Mouse (Mus musculus) heart, adult 11 months (tissue): ENCODE measurements around the gene Pum1.

ENCODE experiments used
- DNase-seq: peaks from one replicate; pipeline ENCODE4 v3.0.0; 2022

Gene Pum1

DNA sequence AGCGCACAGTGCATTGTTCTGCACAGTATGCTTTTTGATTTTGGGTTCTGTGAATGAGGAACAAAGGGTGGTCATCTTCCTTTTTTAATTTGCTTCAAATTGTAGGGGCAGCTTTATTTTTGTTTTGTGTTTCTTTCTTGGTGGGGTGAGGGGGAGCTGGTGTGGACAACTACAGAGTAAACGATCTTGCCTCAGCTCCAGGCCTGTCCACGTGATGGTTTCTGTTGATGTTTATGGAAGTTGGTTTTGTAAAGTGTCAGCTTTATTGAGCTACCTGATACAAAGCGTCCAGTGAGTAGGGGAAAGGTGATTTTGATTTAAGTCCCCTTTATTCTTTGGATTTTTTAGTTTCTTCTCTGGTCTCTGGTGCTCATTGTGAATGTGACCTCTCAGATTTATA lies 72.8 kb downstream of the Pum1 start:
- peak; percentile 74 for DNase-seq

DNA sequence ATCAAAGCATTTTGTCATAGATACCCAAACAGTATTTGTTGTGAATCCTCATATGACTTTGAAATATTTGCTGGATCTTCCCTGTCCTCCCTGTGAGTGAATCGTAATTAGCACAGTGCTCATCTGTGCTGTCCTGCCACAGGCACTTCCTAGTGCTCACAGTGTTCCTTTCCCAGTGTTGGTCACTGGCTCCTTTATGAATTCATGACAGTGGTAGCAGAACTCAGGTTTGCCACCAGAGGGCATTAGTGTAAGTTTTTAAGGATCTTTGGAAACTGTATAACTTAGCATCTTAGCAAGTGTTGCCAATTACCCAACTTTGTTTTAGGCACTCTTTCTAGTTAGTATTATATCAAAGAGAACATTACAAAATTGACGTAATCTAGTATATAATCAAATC lies 75.4 kb downstream of the Pum1 start:
- DNase-seq: peak; percentile 90

DNA sequence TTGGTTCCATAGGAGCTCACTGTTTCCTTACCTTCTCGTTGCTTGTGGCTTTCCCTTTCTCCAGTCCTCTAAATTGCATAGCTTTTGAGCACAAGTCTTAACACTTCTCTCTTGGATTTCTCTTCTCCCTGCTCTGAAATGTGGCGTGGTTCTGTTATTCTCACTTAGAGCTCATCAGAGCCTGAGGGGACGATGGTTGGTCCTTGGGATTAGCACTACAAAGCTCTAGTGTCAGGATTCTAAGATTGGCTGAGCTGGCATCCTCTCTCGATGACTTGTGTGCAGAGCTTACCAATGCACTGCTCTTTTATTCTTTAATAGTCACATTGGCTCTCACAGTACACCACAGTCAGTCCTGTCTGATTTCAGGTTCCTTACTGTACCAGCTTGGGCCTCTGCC lies 80.9 kb downstream of the Pum1 start:
- peak; percentile 54 for DNase-seq

DNA sequence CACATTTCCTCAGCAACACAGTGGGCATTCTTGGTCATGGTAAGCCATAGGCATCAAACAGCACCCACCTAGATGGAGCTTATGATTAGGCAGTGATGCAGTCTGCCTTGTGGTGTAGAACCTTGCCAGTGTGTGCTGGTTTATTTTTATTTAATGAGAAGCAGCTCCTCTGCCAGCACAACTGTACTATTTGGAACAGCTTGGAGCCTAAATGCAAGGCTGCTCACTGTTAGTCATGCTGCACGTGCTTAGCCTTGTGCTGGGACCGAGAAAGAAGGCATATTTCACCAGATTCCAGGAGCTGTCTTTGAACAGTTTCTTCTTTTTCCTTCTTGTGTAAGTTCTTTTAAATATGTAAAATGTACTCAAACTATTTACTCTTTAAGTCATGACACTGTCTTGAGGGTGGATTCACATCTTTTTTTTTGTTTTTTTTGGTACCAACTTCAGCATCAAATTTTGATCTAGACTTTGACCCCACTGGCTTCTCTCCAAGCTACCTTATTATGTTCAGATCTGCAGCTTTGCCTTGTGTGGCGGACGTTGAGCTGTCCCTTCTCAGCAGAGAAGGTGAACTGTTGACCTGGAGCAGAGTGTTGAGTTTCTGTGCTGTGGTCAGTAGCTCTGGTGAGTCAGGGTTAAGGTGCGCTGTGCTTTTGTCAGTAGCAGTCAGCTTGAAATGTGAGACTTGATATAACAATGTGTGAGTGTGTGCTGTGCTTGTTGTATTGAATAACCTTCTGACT lies 82.6 kb downstream of the Pum1 start:
- DNase-seq: peak; percentile 91

DNA sequence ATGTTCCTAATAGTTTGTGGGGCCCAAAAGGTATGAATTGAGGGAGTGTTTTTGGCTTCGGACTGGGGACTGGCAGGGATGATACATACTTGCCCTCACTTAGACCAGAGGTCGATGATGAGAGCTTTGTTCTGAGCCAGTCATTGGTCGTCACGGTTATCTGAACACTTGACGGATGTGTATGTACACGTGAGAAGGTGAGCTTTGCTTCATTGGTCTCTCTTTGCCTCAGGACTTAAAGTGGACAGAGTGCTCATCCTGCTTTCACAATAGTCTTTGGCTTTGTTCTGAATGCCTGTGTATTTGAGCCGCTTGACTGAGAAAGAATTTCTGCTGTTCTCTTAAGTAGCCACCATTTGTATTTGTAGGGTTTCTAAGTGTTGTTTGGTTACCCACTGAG lies 86.4 kb downstream of the Pum1 start:
- DNase-seq: no peak

DNA sequence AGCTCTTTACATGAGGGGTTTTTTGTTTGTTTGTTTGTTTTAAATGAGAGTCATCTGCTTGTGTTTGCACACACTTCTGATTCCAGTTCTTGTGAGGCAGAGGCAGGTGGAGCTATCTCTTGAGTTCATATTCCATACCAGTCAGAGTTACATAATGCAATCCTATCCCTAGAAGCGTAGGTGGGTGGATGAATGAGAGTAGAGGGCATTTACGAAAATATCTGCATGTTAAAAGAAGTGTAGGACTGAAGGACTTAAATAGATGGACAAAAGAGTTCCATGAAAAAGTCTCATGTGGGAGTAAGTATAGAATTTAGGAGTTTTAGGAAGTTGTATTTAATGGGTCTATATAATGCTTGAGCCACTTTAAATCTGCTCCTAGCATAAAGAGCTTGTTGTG lies 88.8 kb downstream of the Pum1 start:
- DNase-seq: no peak

DNA sequence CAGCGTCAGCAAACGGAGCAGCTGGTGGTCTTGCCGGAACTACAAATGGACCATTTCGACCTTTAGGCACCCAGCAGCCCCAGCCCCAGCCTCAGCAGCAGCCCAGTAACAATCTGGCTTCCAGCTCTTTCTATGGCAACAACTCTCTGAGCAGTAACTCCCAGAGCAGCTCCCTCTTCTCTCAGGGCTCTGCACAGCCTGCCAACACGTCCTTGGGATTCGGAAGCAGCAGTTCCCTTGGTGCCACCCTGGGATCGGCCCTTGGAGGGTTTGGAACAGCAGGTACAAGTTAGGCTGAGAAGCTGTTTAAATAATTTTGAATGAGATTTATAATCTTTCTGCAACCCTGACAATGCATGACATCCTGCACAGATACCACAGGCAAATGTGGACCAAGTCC lies 89.5 kb downstream of the Pum1 start:
- DNase-seq: peak; percentile 88

DNA sequence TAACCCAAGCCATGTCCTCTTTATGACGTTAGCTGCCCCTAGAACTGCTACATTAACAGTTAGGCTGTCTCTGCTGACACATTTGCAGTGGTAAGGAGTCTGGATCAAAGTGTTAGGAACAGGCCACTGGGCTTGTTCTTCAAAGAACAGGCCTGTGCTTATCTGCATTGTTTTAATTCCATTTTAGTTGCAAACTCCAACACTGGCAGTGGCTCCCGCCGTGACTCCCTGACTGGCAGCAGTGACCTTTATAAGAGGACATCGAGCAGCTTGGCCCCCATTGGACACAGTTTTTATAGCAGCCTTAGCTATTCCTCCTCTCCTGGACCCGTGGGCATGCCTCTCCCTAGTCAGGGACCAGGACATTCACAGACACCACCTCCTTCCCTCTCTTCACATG lies 90.6 kb downstream of the Pum1 start:
- DNase-seq: peak; percentile 97

DNA sequence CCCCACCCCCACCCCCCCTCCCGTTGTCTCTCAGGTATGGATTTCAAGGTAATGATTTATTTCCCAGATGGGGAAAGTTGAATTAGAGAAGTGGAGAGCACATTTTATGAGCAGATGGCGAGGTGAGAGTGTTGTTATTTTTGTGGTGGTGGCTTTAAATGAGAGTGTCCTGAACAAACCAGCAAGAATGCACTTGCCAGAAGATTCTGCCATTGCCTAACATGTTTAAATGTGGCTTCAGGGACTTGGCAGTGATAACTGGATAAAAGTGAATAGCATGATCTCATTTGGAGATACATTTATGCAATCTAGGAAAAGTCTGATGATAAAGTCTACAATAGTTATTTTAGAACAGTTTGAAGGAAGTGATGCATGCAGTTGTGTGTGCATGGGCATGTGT lies 91.7 kb downstream of the Pum1 start:
- peak; percentile 71 for DNase-seq

DNA sequence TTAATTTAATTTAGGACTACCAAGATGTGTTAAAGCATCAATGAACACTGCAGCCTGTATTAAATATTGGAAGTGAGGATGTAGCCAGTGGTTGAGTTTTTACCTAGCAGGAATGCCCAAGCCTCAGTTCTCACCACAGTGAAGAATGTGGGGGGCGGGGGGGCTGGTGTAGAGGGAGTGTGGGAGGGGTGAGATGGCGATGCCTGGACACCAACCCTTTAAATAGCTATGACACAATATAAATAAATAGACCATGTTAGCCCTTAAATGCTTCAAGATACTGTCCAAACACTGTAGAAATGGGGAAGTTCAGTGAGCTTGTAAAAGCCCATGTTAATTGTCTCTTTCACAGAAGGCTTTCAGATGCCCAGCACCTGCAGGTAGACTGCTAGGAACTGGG lies 96.8 kb downstream of the Pum1 start:
- no peak for DNase-seq

DNA sequence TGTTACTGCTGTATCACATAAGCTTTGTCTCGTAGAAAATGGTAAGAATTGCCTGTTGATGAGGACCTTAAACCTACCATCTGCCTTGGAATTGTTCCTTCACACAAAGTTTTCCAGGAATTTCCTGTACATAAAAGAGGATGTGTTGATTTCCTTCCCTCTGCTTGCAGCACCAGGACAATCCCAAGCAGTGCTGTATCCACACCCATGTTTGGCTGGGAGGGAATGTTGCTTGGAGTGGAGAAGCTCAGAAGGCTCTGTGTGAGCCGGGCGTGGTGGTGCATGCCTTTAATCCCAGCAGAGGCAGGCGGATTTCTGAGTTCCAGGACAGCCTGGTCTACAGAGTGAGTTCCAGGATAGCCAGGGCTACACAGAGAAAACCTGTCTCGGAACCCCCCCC lies 98.7 kb downstream of the Pum1 start:
- DNase-seq: peak; percentile 94

DNA sequence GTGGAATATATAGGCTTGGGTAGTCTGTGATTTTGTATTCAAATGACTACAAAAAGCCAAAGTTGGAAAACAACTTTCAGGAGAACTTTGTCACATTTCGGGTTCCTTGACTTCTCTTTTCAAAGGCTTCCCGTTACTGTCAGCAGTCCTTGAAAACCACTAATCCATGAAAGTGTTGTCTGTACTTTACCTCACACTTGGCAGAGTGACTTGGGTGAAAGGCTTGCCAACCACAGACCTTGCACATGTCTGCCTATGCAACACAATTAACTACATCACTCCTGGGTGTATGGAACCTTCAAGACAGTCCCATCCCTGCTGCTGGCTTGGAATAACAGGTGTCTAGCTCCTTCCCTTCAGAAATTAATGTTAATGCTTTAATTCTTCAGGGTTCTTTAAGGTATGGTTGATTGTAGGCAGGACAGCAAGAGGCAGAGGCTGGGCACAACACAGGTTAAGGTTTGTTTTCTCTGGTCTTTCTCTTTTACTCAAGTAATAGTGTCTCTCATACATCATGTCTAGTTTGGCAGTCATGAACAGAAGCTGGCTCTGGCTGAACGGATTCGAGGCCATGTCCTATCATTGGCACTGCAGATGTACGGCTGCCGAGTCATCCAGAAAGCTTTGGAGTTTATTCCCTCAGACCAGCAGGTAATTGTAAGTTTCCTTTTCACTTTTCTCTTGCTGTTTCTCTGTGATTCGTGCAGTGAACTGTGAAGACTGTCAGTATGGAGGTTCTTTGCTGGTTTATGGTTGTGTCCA lies 102.5 kb downstream of the Pum1 start:
- DNase-seq: no peak

DNA sequence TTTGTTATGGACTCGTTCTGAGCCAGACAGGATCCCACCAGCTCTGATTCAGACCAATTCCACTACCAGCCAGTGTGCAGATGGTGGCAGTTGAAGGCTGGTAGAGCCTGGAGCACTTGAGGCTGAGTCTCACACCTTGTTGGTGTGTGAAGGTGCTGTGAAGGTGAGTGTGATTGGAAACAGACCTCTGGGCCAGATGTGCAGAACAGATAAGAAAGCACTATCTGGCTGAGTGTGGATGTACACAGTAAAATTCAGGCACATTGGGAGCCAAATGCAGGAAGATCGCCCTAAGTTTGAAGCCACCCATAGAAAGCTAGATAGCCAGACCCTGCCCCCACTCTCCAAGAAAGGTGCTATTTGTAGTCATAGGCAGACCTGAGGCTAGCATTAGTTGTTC lies 103.3 kb downstream of the Pum1 start:
- DNase-seq: no peak

DNA sequence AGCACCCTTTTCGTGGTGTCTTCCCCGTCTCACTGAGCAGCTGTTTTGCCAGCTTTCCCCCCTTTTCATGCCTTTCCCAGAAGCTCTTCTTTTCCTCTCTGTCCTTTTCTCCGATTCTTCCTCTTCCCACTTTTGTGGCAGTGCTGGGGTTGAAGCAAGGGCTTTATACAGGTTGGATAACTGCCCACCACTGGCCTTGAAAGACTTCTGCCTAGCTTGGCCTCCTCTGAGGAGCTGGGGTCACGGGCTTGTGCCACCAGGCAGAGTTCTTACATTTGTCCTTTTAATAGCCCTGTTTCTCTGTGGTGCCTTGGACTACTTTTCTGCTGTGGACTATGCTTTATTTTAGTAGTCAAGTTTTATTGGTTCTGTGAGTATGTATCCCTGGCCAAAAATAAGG lies 103.8 kb downstream of the Pum1 start:
- no peak for DNase-seq

DNA sequence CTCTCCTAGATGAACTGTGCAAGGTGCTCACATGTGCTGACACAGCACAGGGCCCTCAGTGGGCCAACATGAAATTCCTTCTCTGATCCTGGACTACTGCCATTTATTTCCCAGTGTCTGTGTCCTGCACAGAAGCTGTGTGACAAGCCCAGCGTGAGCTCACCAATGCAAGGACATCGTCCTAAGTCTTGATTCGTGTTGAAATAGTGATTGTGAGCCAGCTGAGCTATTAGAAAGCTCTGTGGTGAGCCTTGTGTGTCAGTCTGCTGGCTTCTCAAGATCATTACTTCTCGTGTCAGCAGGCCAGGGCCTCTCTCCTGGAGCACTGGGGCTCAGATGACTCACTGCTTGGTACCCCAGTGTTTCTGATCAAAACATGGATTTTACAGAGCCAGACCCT lies 110.8 kb downstream of the Pum1 start:
- no peak for DNase-seq

DNA sequence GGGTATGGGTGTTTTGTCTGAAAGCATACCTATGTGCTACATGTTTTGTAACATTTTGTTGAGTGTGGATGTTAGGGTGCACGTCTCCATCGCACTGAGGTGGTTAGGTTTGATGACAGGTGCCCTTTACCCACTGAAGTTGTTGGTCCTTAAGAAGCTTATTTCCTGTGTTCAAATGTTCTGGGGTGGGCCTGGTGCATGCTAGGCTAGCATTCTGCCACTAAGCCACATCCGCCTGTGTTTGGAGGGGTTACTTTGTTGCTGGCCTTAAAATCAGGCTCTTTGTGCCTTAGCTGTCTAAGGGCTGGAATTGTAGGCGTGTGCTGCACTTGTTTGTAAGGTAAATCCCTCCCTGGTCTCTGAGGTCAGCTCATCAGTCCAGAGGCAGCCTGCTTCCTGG lies 111.7 kb downstream of the Pum1 start:
- DNase-seq: no peak

DNA sequence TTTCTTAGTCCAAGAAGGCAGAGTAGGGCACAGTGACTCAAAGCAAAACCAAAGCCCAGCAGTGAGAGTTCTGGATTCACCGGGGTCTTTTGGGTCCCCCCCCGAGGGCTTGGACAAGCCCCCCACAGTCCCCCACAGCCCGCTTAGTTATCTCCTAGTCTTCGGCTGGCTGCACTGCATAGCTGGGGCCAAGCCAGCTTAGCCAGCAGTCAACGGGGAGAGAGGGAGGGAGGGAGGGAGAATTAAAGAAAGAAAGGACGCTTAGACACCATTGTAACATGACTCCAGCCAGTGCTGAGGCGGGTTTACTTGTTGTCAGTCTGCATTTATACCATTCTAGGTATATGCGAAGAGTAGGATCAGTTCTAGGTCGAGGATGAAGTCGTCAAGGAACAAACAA lies 114.5 kb downstream of the Pum1 start:
- DNase-seq: no peak

DNA sequence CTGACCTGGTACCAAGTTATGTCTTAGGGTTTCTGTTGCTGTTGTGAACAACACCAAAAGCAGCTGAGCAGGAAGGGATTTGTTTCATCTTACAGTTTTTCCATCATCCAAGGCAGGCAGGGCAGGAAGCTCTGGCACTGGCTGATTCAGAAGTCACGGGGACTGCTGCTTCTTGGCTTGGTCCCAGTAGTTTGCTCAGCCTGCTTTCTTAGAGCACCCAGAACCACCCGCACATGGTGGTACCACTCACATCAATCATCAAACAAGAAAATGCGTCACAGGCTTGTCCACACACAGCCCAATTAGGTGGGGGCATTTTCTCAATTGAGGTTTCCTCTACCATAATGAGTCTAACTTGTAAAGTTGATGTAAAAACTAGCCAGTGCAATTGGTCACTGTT lies 115.9 kb downstream of the Pum1 start:
- peak; percentile 90 for DNase-seq

DNA sequence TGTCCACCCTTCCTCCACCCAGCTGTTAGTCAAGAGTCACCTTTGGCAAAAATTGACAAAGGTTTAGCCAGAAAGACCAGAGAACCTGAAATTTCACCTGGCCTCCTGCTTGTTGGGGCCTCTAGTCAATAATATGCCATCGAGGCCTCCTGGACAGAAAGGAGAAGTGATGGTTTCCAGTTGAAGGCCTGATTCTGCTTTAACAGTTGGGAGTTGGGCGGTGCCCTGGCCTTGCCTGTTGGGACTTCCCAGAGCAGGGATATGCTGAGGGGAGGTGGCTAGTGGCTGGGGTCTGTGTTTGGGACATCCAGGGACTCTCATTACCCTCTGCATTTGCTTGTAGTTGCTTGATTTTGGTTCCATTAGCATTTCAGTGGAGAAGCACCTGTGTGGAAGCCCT lies 119.4 kb downstream of the Pum1 start:
- no peak for DNase-seq

DNA sequence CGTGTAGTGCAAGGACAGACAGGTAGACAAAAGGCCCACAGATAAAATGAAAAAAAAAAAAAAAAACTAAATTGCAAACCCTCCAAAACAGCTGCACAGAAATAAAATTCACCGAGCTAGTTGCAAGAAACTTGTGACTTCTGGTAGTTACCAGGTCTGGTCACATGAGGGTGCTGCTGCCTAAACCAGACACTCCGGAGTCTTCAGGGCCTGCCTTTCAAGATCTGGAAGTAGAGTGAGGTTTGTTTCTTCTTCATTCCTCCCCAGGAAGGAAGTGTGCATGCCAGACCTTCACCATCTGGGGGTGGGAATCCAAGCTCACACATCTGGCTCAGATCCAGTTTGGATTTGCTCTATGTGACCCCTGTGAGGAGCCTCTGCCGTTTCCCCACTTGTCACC lies 121.6 kb downstream of the Pum1 start:
- no peak for DNase-seq

DNA sequence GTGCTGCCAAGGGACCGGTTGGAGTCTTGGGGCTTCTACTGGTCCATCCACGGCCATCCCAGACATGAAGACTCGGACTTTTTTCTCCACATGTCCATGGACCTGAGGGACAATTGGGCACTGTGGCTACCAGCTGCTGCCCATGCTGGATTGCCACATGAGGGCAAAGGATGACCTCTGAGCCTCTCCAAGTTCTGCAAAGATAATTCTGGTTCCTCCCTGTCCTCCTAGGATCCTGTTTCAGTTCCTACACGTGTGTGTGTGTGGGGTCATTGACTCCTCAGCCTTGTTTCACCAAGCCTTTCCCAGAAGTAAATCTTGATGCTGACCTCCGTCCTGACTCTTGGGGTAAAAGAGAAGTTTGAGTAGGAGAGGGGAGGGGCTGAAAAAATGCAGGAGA lies 124.4 kb downstream of the Pum1 start:
- peak; percentile 94 for DNase-seq

DNA sequence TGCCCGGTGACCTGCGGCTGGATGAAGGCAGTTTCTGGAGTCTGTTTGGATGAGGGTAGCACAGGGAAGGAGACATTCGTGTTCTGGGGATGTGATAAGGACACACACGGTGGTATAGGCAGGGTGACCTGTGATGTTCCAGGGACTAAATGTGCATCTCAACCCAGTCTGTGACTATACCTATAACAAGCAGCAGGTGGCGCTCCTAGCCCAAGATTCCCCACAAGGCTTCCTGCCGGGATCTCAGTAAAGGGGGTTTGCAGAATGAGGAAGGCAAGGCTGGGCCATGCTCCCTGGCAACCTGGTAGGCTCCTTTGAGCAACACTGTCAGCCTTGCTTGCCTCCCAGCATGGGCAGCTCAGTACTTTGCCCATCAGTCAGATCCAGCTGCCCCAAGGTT lies 127.1 kb downstream of the Pum1 start:
- DNase-seq: peak; percentile 97

DNA sequence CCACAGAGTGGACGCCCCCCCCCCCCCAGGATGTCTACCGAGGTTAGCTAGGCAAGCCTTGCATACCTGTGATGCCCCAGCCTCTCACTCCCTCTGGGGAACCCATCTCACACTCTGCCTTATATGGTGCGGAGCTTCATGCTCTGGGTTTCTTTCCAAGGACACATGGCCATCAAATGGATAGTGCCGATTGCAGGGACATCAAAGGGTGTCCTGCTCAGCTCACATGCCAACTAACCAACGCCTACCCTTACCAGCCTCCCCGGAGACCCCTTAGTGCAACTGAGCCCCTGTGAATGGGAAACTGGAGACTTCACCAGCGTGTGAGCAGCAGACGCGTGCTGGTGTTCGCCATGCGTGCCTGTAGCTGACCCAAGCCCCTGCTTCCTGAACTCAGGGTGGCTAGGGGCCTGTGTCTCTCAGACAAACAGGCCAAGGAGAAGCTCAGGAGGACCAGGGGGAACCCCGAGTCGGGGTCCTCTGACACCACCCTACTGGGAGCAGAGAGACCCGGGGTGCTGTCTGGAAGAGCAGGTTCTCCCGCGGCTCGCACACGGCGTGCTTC lies 128.8 kb downstream of the Pum1 start:
- peak; percentile 95 for DNase-seq
